Mouse (Mus musculus) forebrain, embryonic 14.5 days (tissue): ENCODE results near the gene Mrps24. TPM values are rescaled to one million over a fixed set of nuclear protein-coding genes. Genes with fewer than 3 reads are reported as not detected.
A peak's percentile ranks its signal among the peaks of the same experiment; 100 is the strongest.

ENCODE experiments used
- ATAC-seq: fragments of 200-750 bp; cut with Nextera tagmentation; 2 replicates; pipeline ENCODE4 v1.8.0; 2017; ENCODE audit warnings: mild to moderate bottlenecking, moderate library complexity
- DNase-seq: peaks from one replicate; pipeline ENCODE4 v3.0.0-alpha.2; 2015; ENCODE audit warnings: low spot score
- H3K27ac ChIP-seq: fragments of 300-500 bp; sonication (generic); 2 replicates; pipeline ENCODE4 v1.5.1; 2014; ENCODE audit warnings: low read depth, mild to moderate bottlenecking, control low read depth, low read length, moderate library complexity
- H3K27me3 ChIP-seq: fragments of 300-500 bp; sonication (generic); replicated peaks from 2 replicates; pipeline ENCODE4 v1.6.1; 2014; ENCODE audit warnings: low read length, control low read depth, mixed read lengths; ENCODE audit not compliant: control insufficient read depth, insufficient read depth
- H3K36me3 ChIP-seq: fragments of 300-500 bp; sonication (generic); 2 replicates; pipeline ENCODE4 v1.6.1; 2014; ENCODE audit warnings: low read length, control low read depth; ENCODE audit not compliant: control insufficient read depth, insufficient read depth
- H3K4me1 ChIP-seq: fragments of 300-500 bp; sonication (generic); 2 replicates; pipeline ENCODE4 v1.6.1; 2014; ENCODE audit warnings: antibody characterized with exemption, low read length, control low read depth; ENCODE audit not compliant: control insufficient read depth, insufficient read depth
- H3K4me2 ChIP-seq: fragments of 300-500 bp; sonication (generic); 2 replicates; pipeline ENCODE4 v1.6.1; 2014; ENCODE audit warnings: mild to moderate bottlenecking, control low read depth, low read length
- H3K4me3 ChIP-seq: fragments of 300-500 bp; sonication (generic); 2 replicates; pipeline ENCODE4 v1.5.1; 2014; ENCODE audit warnings: low read depth, low read length, control low read depth
- H3K9ac ChIP-seq: fragments of 300-500 bp; sonication (generic); 2 replicates; pipeline ENCODE4 v1.6.1; 2014; ENCODE audit warnings: mild to moderate bottlenecking, low read length, control low read depth, moderate library complexity
- H3K9me3 ChIP-seq: fragments of 300-500 bp; sonication (generic); replicated peaks from 2 replicates; pipeline ENCODE4 v1.6.1; 2016; ENCODE audit warnings: low read length, control low read depth, mixed read lengths; ENCODE audit not compliant: control insufficient read depth
- WGBS: fragments of 180-500 bp; shearing (Covaris S2); extraction: QIAGEN DNeasy Blood & Tissue Kit; methylation state at CpG from one replicate; pipeline ENCODE4 v1.1.7; 2014; 5-methylcytosine and 5-hydroxymethylcytosine counted together
- polyA plus RNA-seq: library from polyadenylated mRNA; unstranded; fragments of >200 nt; fragmentation: Nextera tagmentation; extraction: Ambion mirVana; gene quantifications from 2 replicates; pipeline ENCODE4 v1.2.1, GENCODE M21; 2014

The Mrps24 gene
- polyA plus RNA-seq, 1 experiment from 2014 or later: 235 TPM

GRCm38 (mm10) chr11:5716246-5716645, 766 bp upstream of the Mrps24 start:
- no peak overlapping the region for H3K27ac ChIP-seq
- H3K4me2 ChIP-seq: no peak overlapping the region
- no peaks in the 10 kb centered on the region for H3K27me3 ChIP-seq
- 91% methylated on average over 11 of the region's 11 CpGs for WGBS
- ATAC-seq: no peak
- H3K36me3 ChIP-seq: peaks cover 49% of the 10 kb centered on the region
- DNase-seq: no peak
- peak overlapping the region; percentile 17; the same call in 1 of the 2 replicates for H3K9ac ChIP-seq
- no peaks in the 10 kb centered on the region for H3K9me3 ChIP-seq
- no peaks in the 10 kb centered on the region for H3K4me1 ChIP-seq
- no peak overlapping the region for H3K4me3 ChIP-seq

GRCm38 (mm10) chr11:5715179-5715578, 301 bp downstream of the Mrps24 start:
- H3K27ac ChIP-seq: no peak overlapping the region
- no peaks in the 10 kb centered on the region for H3K4me1 ChIP-seq
- no peaks in the 10 kb centered on the region for H3K27me3 ChIP-seq
- no peak overlapping the region for H3K4me3 ChIP-seq
- H3K4me2 ChIP-seq: no peak overlapping the region
- H3K9me3 ChIP-seq: no peaks in the 10 kb centered on the region
- DNase-seq: no peak
- peaks cover 49% of the 10 kb centered on the region for H3K36me3 ChIP-seq
- H3K9ac ChIP-seq: no peak overlapping the region
- WGBS: 92% methylated on average over 9 of the region's 9 CpGs
- no peak for ATAC-seq

GRCm38 (mm10) chr11:5707530-5708353, 7.7 kb downstream of the Mrps24 start:
- DNase-seq (peak; percentile 93), ATAC-seq (peak; percentile 97)
- Histone ChIP-seq H3K27me3 (no peaks in the 10 kb centered on the region), H3K9me3 (no peaks in the 10 kb centered on the region), H3K9ac (peak overlapping the region; percentile 96), H3K4me2 (peak overlapping the region; percentile 86), H3K27ac (0 out of 2 replicates have a peak overlapping the region, but pooled peaks have one; percentile 27), H3K36me3 (peaks cover 19% of the 10 kb centered on the region), H3K4me1 (no peaks in the 10 kb centered on the region), H3K4me3 (peak overlapping the region; percentile 97)
- WGBS: 20% methylated on average over 45 of the region's 50 CpGs

GRCm38 (mm10) chr11:5706874-5707529, 8.5 kb downstream of the Mrps24 start:
- H3K27me3 ChIP-seq: no peaks in the 10 kb centered on the region
- H3K9ac ChIP-seq: peak overlapping the region; percentile 96
- ATAC-seq (peak; percentile 85), DNase-seq (peak; percentile 13)
- H3K4me1 ChIP-seq: no peaks in the 10 kb centered on the region
- H3K4me2 ChIP-seq: peak overlapping the region; percentile 86
- under 1% methylated on average over 42 of the region's 43 CpGs for WGBS
- peaks cover 20% of the 10 kb centered on the region for H3K36me3 ChIP-seq
- H3K9me3 ChIP-seq: no peaks in the 10 kb centered on the region
- peak overlapping the region; percentile 97 for H3K4me3 ChIP-seq
- H3K27ac ChIP-seq: 0 out of 2 replicates have a peak overlapping the region, but pooled peaks have one; percentile 27

- Histone ChIP-seq H3K27ac (no peak overlapping the region), H3K4me3 (no peak overlapping the region), H3K4me1 (no peaks in the 10 kb centered on the region), H3K4me2 (peak overlapping the region; percentile 86), H3K9ac (no peak overlapping the region), H3K9me3 (no peaks in the 10 kb centered on the region), H3K36me3 (peaks cover 20% of the 10 kb centered on the region), H3K27me3 (no peaks in the 10 kb centered on the region)
- no peak for ATAC-seq
- 90% methylated on average over 9 of the region's 9 CpGs for WGBS
- DNase-seq: no peak
Measured at GRCm38 (mm10) chr11:5705972-5706371, 9.5 kb downstream of the Mrps24 start.

- no peak for ATAC-seq
- no peak overlapping the region for H3K9ac ChIP-seq
- 90% methylated on average over 1 of the region's 1 CpGs for WGBS
Measured at GRCm38 (mm10) chr11:5703341-5703740, 12.1 kb downstream of the Mrps24 start.

GRCm38 (mm10) chr11:5702957-5703332, 12.5 kb downstream of the Mrps24 start:
- peaks cover 20% of the 10 kb centered on the region for H3K36me3 ChIP-seq
- H3K4me1 ChIP-seq: no peaks in the 10 kb centered on the region
- ATAC-seq (no peak), DNase-seq (no peak)
- no peak overlapping the region for H3K4me2 ChIP-seq
- H3K27me3 ChIP-seq: no peaks in the 10 kb centered on the region
- no peak overlapping the region for H3K4me3 ChIP-seq
- H3K9ac ChIP-seq: no peak overlapping the region
- WGBS: 78% methylated on average over 6 of the region's 6 CpGs
- no peaks in the 10 kb centered on the region for H3K9me3 ChIP-seq
- no peak overlapping the region for H3K27ac ChIP-seq

More at GRCm38 (mm10) chr11:5703341-5703740, 12.1 kb downstream of the Mrps24 start:
- Histone ChIP-seq H3K4me3 (no peak overlapping the region), H3K27me3 (no peaks in the 10 kb centered on the region), H3K9me3 (no peaks in the 10 kb centered on the region), H3K27ac (no peak overlapping the region), H3K36me3 (peaks cover 20% of the 10 kb centered on the region), H3K4me2 (no peak overlapping the region), H3K4me1 (no peaks in the 10 kb centered on the region)
- no peak for DNase-seq

GRCm38 (mm10) chr11:5702271-5702956, 13.1 kb downstream of the Mrps24 start:
- Histone ChIP-seq H3K4me2 (no peak overlapping the region), H3K4me3 (no peak overlapping the region), H3K27me3 (no peaks in the 10 kb centered on the region), H3K4me1 (no peaks in the 10 kb centered on the region), H3K36me3 (peaks cover 20% of the 10 kb centered on the region), H3K9me3 (no peaks in the 10 kb centered on the region), H3K27ac (no peak overlapping the region), H3K9ac (no peak overlapping the region)
- no peak for DNase-seq
- WGBS: 63% methylated on average over 5 of the region's 5 CpGs
- no peak for ATAC-seq
